Mouse (Mus musculus) hindbrain, embryonic 13.5 days (tissue): ENCODE results near the gene Dhx40. TPM values are rescaled to one million over a fixed set of nuclear protein-coding genes. Genes with fewer than 3 reads are reported as not detected.
"Not testable (repeated sequence)": the region's sequence is repeated elsewhere in the genome, so short reads cannot be mapped to it uniquely, and the experiment has no call there.

Source experiments
- ATAC-seq: fragments of 200-750 bp; cut with Nextera tagmentation; 2 replicates; pipeline ENCODE4 v1.8.0; 2017; ENCODE audit warnings: moderate TSS enrichment; ENCODE audit not compliant: low FRiP score
- H3K27ac ChIP-seq: fragments of 300-500 bp; sonication (generic); 2 replicates; pipeline ENCODE4 v1.5.1; 2015; ENCODE audit warnings: inconsistent platforms, mild to moderate bottlenecking, moderate library complexity
- H3K27me3 ChIP-seq: fragments of 300-500 bp; sonication (generic); 2 replicates; pipeline ENCODE4 v1.6.1; 2015; ENCODE audit warnings: mild to moderate bottlenecking, inconsistent platforms
- H3K36me3 ChIP-seq: fragments of 300-500 bp; sonication (generic); 2 replicates; pipeline ENCODE4 v1.6.1; 2015; ENCODE audit warnings: mild to moderate bottlenecking, inconsistent platforms
- H3K4me1 ChIP-seq: fragments of 300-500 bp; sonication (generic); replicated peaks from 2 replicates; pipeline ENCODE4 v1.6.1; 2015; ENCODE audit warnings: inconsistent platforms
- H3K4me2 ChIP-seq: fragments of 300-500 bp; sonication (generic); 2 replicates; pipeline ENCODE4 v1.6.1; 2015; ENCODE audit warnings: inconsistent platforms, mild to moderate bottlenecking, moderate library complexity
- H3K4me3 ChIP-seq: fragments of 300-500 bp; sonication (generic); 2 replicates; pipeline ENCODE4 v1.5.1; 2015; ENCODE audit warnings: mild to moderate bottlenecking, inconsistent platforms
- H3K9ac ChIP-seq: fragments of 300-500 bp; sonication (generic); 2 replicates; pipeline ENCODE4 v1.6.1; 2015; ENCODE audit warnings: mild to moderate bottlenecking, inconsistent platforms
- H3K9me3 ChIP-seq: fragments of 300-500 bp; sonication (generic); 2 replicates; pipeline ENCODE4 v1.6.1; 2016; ENCODE audit warnings: inconsistent platforms
- WGBS: fragments of 180-500 bp; shearing (Covaris S2); methylation state at CpG from one replicate; pipeline ENCODE4 v1.1.7; 2015; 5-methylcytosine and 5-hydroxymethylcytosine counted together
- polyA plus RNA-seq: library from polyadenylated mRNA; unstranded; fragments of >200 nt; fragmentation: Nextera tagmentation; extraction: Ambion mirVana; gene quantifications from 2 replicates; pipeline ENCODE4 v1.2.1, GENCODE M21; 2015

Dhx40 gene
- polyA plus RNA-seq, 1 experiment from 2014 or later = 27.3 TPM

DNA sequence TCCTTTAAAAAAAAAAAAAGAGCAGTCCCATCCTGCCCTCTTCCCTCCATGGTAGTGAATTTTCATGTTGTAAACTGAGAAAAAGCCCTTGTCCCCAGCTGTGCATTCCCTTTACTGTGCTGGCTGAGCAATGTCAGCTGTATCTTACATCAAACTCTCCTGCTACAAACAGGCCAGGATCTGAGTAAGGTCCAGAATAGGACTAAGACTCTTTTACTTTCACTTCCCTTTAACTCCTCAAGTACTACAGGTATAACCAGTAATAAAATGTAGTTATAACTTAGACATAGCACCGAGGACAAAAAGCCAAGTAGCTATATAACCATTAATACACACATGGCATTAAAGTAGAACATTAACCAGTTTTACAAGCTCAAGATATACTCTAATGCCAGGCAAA is 68.6 kb downstream of the Dhx40 start:
- H3K9ac ChIP-seq = no peak overlapping the region
- H3K36me3 ChIP-seq = peaks cover 11% of the 10 kb centered on the region; the same call in 1 of the 2 replicates
- no peaks in the 10 kb centered on the region for H3K27me3 ChIP-seq
- ATAC-seq = no peak
- no peaks in the 10 kb centered on the region for H3K4me1 ChIP-seq
- H3K4me3 ChIP-seq = no peak overlapping the region
- no peaks in the 10 kb centered on the region for H3K9me3 ChIP-seq
- H3K27ac ChIP-seq = no peak overlapping the region
- WGBS = 88% methylated on average over 1 of the region's 1 CpGs
- no peak overlapping the region for H3K4me2 ChIP-seq

DNA sequence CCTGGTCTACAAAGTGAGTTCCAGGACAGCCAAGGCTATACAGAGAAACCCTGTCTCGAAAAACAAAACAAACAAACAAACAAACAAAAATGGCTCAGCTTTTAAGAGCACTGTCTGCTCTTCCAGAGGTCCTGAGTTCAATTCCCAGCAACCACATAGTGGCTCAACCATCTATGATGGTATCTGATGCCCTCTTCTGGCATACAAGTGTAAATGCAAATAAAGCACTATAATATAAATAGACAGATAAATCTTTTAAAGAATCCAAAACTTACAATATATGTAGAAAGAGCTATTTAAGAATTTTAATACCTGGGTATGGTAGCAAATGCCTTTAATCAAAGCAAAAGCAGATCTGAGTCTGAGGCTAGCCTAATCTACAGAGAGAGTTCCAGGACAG is 69.2 kb downstream of the Dhx40 start:
- H3K4me3 ChIP-seq, H3K9me3 ChIP-seq, H3K27me3 ChIP-seq, H3K27ac ChIP-seq, H3K9ac ChIP-seq, H3K4me2 ChIP-seq, ATAC-seq, H3K4me1 ChIP-seq: not testable (repeated sequence)
- H3K36me3 ChIP-seq = peaks cover 11% of the 10 kb centered on the region; the same call in 1 of the 2 replicates
- WGBS = 100% methylated on average over 1 of the region's 1 CpGs

DNA sequence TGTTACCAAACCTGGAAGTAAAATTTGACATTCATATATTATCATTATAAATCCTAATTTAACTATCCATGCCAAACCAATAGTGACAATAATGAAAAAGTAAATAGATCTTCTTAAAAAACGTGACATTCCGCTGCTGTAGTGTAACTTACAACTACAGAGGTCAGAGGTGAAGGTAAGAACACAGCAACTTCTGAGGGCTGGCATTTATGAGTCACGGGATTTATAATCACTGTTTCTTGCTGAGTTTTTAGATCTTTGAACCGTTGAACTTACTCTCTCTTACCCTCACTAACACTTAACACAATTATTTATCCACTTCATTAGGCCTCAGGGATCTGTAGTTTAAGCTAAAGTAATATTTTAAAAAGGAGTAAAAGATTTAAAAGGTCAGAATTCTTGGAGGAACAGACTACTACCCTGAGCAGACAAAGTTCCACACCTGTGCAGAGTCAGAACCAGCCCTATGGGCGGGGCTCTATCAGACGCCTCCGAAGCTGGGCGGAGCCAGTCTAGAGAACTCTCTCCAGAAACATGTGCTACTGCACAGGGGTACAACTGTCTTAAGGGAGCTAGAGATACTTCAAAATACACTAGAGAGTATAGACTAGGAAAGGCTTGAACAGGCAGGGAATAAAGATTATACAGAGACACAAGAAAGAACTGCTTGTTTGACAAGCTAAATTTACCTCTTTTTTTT is 70.1 kb downstream of the Dhx40 start:
- Histone ChIP-seq H3K27ac (no peak overlapping the region), H3K9ac (no peak overlapping the region), H3K36me3 (peaks cover 11% of the 10 kb centered on the region; the same call in 1 of the 2 replicates), H3K4me2 (no peak overlapping the region), H3K27me3 (no peaks in the 10 kb centered on the region), H3K9me3 (no peaks in the 10 kb centered on the region), H3K4me1 (no peaks in the 10 kb centered on the region), H3K4me3 (no peak overlapping the region)
- no peak for ATAC-seq
- 84% methylated on average over 8 of the region's 8 CpGs for WGBS

DNA sequence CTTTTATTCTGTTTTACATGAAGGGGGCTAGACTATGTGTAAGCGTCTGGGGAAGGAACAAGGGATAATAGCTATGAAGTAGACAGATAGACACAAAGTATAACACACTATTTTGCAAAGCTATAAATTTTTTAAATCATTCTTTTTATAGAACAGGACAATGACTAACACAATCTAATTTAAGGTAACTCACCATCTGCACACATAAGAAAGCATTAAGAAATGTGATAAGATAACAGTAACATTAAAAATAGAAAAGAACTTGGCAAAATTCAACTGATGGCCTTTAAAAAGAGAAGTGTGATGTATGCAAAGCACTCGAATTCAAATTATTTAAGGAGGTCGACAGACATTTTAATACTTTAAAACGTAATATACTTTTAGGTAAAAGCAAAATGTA is 72.6 kb downstream of the Dhx40 start:
- H3K4me2 ChIP-seq = no peak overlapping the region
- WGBS = 91% methylated on average over 4 of the region's 4 CpGs
- no peak overlapping the region for H3K4me3 ChIP-seq
- H3K27me3 ChIP-seq = no peaks in the 10 kb centered on the region
- H3K36me3 ChIP-seq = peaks cover 25% of the 10 kb centered on the region
- ATAC-seq = no peak
- no peak overlapping the region for H3K27ac ChIP-seq
- H3K4me1 ChIP-seq = no peaks in the 10 kb centered on the region
- no peaks in the 10 kb centered on the region for H3K9me3 ChIP-seq
- H3K9ac ChIP-seq = no peak overlapping the region

DNA sequence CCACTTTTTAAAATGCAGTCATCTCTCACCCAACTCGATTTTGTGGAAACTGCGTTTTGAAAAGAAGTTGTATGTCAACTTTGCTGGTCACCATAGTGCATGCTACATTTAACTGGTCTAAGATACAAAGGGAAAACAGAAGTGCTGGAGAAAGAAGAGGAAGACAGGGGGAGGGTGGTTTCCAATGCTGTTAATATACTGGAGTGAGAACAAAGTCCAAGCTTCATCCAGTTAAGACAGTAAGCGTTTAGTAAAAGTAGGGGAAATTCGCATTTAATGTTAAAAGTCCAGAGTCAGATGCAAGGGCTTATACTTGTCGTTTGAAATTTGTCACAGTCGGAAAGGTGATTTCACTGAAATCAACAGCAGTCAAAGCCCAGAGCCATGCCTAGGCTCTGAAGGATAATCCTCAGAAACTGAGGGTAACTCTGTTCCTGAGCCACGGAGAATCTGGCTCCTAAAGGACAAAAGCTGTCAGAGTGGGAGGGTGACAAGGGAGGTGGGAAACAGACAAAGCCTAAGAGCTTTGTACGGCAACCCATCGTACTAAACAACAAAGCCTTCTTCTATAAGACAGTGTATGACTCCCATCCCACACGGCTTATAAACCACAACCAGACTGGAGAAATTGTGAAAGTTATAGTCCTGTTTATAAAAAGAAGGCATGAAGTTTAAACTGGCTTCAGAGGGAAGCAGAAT is 73.2 kb downstream of the Dhx40 start:
- Histone ChIP-seq H3K9me3 (no peaks in the 10 kb centered on the region), H3K36me3 (peaks cover 27% of the 10 kb centered on the region), H3K9ac (no peak overlapping the region), H3K4me2 (no peak overlapping the region), H3K4me1 (no peaks in the 10 kb centered on the region), H3K27ac (no peak overlapping the region), H3K4me3 (no peak overlapping the region), H3K27me3 (no peaks in the 10 kb centered on the region)
- no peak for ATAC-seq
- WGBS = 80% methylated on average over 10 of the region's 10 CpGs

DNA sequence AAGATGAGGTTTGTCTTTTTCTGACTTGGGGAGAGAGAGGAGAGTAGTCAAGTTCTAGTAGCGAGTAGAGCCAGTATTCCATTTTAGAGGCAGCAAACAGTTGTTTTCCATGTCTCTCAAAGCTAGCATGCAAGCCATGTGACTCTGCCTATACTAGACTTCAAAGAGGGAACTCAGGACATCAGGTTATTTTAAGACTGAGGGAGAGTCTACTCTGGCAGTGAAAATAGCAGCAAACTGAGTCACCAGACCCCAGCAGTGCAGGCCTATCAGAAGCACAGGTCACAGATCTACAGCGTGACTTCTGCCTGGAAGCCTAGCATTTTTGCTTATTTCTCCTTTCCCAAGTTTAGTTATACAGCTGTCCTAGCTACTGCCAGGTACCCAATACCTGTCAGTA is 76.1 kb downstream of the Dhx40 start:
- no peak overlapping the region for H3K4me2 ChIP-seq
- H3K27ac ChIP-seq = no peak overlapping the region
- no peak overlapping the region for H3K9ac ChIP-seq
- H3K9me3 ChIP-seq = no peaks in the 10 kb centered on the region
- H3K36me3 ChIP-seq = peaks cover 46% of the 10 kb centered on the region
- WGBS = 93% methylated on average over 2 of the region's 2 CpGs
- no peak overlapping the region for H3K4me3 ChIP-seq
- no peaks in the 10 kb centered on the region for H3K4me1 ChIP-seq
- no peak for ATAC-seq
- no peaks in the 10 kb centered on the region for H3K27me3 ChIP-seq

DNA sequence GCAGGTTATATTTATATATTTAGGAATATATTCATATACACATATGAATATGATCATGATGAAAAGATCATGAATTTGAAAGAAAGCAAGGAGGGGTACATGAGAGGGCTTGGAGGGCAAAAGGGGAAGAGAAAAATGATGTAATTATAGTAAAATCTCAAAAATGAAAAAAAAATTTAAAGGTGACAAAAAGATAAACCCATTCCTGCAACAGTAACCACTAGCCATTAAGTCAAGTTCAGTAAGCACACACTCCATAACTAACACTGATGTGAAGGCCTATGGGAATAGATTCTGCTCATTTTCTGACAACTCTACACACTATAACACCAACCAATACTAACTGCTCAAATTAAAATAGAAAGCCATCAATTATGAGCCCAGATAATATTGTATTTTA is 81.9 kb downstream of the Dhx40 start:
- Histone ChIP-seq H3K4me2 (no peak overlapping the region), H3K27ac (no peak overlapping the region), H3K36me3 (peaks cover 58% of the 10 kb centered on the region), H3K9ac (no peak overlapping the region), H3K4me1 (no peaks in the 10 kb centered on the region), H3K9me3 (no peaks in the 10 kb centered on the region), H3K27me3 (no peaks in the 10 kb centered on the region), H3K4me3 (no peak overlapping the region)
- ATAC-seq = no peak

DNA sequence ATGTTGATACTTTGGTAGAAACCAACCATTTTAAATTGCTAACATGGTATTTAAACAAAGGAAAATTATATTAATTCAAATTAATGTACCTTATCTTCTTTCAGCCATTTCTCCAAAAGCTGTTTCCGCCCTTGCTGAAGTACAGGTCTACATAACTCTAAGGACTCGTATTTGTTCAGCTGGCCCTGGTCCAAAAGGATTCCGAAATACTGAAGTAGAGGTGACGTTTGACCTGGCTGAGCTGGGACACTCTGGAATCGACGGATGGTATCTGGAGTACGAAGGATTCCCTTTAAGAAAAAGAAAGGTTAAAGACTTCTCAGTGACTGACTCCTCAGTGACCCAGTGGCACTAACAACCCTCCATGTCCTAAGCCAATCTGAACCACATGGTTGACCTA is 82.6 kb downstream of the Dhx40 start:
- WGBS = 92% methylated on average over 7 of the region's 7 CpGs
- H3K36me3 ChIP-seq = peaks cover 61% of the 10 kb centered on the region

DNA sequence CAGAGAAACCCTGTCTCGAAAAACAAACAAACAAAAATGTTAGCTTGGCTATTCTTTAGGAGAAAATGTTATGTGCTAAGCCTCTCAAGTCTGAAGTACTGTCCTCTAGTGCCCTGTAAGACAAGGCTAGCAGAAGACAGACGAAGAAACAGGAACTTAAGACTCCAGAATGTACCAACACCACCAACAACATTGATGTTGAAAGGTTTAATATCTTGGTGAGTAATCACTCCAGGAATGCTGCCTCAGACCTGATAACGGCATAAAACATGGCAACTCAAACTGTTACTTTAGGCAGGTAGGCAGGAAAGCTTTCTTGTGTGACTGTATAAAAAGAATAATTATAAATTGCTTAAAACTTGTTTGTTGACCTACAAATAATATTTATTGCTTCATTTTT is 83.5 kb downstream of the Dhx40 start:
- Histone ChIP-seq H3K4me3 (no peak overlapping the region), H3K27ac (no peak overlapping the region), H3K27me3 (no peaks in the 10 kb centered on the region), H3K36me3 (peaks cover 65% of the 10 kb centered on the region), H3K4me2 (no peak overlapping the region), H3K9me3 (no peaks in the 10 kb centered on the region), H3K4me1 (no peaks in the 10 kb centered on the region), H3K9ac (no peak overlapping the region)
- 95% methylated on average over 3 of the region's 3 CpGs for WGBS
- no peak for ATAC-seq

More for the DNA sequence above, 82.6 kb downstream of the Dhx40 start:
- Histone ChIP-seq H3K27ac (no peak overlapping the region), H3K27me3 (no peaks in the 10 kb centered on the region), H3K9ac (no peak overlapping the region), H3K4me2 (no peak overlapping the region), H3K4me1 (no peaks in the 10 kb centered on the region), H3K4me3 (no peak overlapping the region), H3K9me3 (no peaks in the 10 kb centered on the region)
- ATAC-seq = no peak

DNA sequence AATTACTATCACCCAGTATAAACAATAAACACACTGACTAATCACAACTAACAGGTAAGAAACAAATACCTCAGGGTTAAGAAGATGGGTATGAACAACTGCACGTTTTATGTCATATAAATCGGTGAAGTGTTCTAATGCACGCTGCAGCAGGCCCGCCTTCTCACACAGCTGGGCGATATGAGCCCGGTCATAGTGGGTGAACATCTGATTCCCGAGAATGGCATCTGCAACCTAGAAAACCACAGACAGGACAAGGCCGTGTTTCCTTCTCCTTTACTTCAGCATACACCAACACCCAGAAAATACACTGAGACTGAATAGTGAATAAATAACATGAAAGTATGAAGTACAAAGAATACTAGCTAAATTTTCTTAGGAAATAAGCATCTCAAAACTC is 88.2 kb downstream of the Dhx40 start:
- 94% methylated on average over 8 of the region's 8 CpGs for WGBS
- Histone ChIP-seq H3K4me2 (no peak overlapping the region), H3K4me1 (no peaks in the 10 kb centered on the region), H3K4me3 (no peak overlapping the region), H3K27ac (no peak overlapping the region), H3K9me3 (no peaks in the 10 kb centered on the region), H3K9ac (no peak overlapping the region), H3K27me3 (no peaks in the 10 kb centered on the region), H3K36me3 (peaks cover 62% of the 10 kb centered on the region)
- ATAC-seq = no peak

Other genes with a start within 250 kb of the Dhx40 start
- gene Vmp1, start 123.9 kb downstream of the Dhx40 start, polyA plus RNA-seq = 106 and 109 TPM in 2 replicates
- 32.9 and 34.3 TPM in 2 replicates for gene Ptrh2, start 123.8 kb downstream of the Dhx40 start, polyA plus RNA-seq
- gene Cltc, start 50.2 kb downstream of the Dhx40 start, polyA plus RNA-seq = 146 and 149 TPM in 2 replicates
- gene Ypel2, start 186.0 kb upstream of the Dhx40 start, polyA plus RNA-seq = 4.7 and 5.0 TPM in 2 replicates